Mouse (Mus musculus): ENCODE data around the gene E2f2. TPM values are rescaled to one million over a fixed set of nuclear protein-coding genes. Genes with fewer than 3 reads are reported as not detected.

E2f2 gene
- polyA plus RNA-seq, 1 experiment from 2014 or later: 5.8 TPM

- peak; percentile 0; the same call in 1 of the 2 replicates for ATAC-seq (replicated peaks; ENCODE audit: insufficient number of reproducible peaks, low FRiP score, low TSS enrichment)
- H3K4me2 ChIP-seq: peak overlapping the region; percentile 76
- peaks cover 28% of the 10 kb centered on the region; the same call in 1 of the 2 replicates for H3K4me1 ChIP-seq (ENCODE audit: control insufficient read depth, insufficient read depth, low read length)
- peak overlapping the region; percentile 97 for H3K27ac ChIP-seq (ENCODE audit: low read depth, low read length)
- H3K9ac ChIP-seq (ENCODE audit: low read depth, low read length): peak overlapping the region; percentile 75; the same call in 1 of the 2 replicates
- WGBS (ENCODE audit: insufficient replicate concordance): 5% methylated on average over 31 of the region's 31 CpGs
- peak overlapping the region; percentile 36 for H3K4me3 ChIP-seq (ENCODE audit: low read depth, low read length)
- H3K27me3 ChIP-seq (ENCODE audit: control insufficient read depth, insufficient read depth, low read length): peaks cover 6% of the 10 kb centered on the region; the same call in 1 of the 2 replicates
- H3K36me3 ChIP-seq (ENCODE audit: control insufficient read depth, insufficient read depth, low read length): no peaks in the 10 kb centered on the region
- H3K9me3 ChIP-seq (replicated peaks; ENCODE audit: control insufficient read depth, low read length): no peaks in the 10 kb centered on the region
Observed at GRCm38 (mm10) chr4:136148342-136149044, 23.7 kb upstream of the E2f2 start.

- peaks cover 6% of the 10 kb centered on the region; the same call in 1 of the 2 replicates for H3K27me3 ChIP-seq (ENCODE audit: control insufficient read depth, insufficient read depth, low read length)
- H3K4me1 ChIP-seq (ENCODE audit: control insufficient read depth, insufficient read depth, low read length): peaks cover 28% of the 10 kb centered on the region; the same call in 1 of the 2 replicates
- WGBS (ENCODE audit: insufficient replicate concordance): 77% methylated on average over 2 of the region's 2 CpGs
- no peak overlapping the region for H3K4me3 ChIP-seq (ENCODE audit: low read depth, low read length)
- no peak overlapping the region for H3K9ac ChIP-seq (ENCODE audit: low read depth, low read length)
- no peaks in the 10 kb centered on the region for H3K36me3 ChIP-seq (ENCODE audit: control insufficient read depth, insufficient read depth, low read length)
- peak overlapping the region; percentile 97 for H3K27ac ChIP-seq (ENCODE audit: low read depth, low read length)
- no peaks in the 10 kb centered on the region for H3K9me3 ChIP-seq (replicated peaks; ENCODE audit: control insufficient read depth, low read length)
- no peak overlapping the region for H3K4me2 ChIP-seq
- ATAC-seq (replicated peaks; ENCODE audit: insufficient number of reproducible peaks, low FRiP score, low TSS enrichment): no peak
Observed at GRCm38 (mm10) chr4:136149045-136149379, 23.2 kb upstream of the E2f2 start.

- peaks cover 24% of the 10 kb centered on the region; the same call in 1 of the 2 replicates for H3K4me1 ChIP-seq (ENCODE audit: control insufficient read depth, insufficient read depth, low read length)
- peaks cover 6% of the 10 kb centered on the region; the same call in 1 of the 2 replicates for H3K27me3 ChIP-seq (ENCODE audit: control insufficient read depth, insufficient read depth, low read length)
- no peak overlapping the region for H3K9ac ChIP-seq (ENCODE audit: low read depth, low read length)
- no peaks in the 10 kb centered on the region for H3K9me3 ChIP-seq (replicated peaks; ENCODE audit: control insufficient read depth, low read length)
- no peak overlapping the region for H3K27ac ChIP-seq (ENCODE audit: low read depth, low read length)
- 38% methylated on average over 3 of the region's 3 CpGs for WGBS (ENCODE audit: insufficient replicate concordance)
- H3K36me3 ChIP-seq (ENCODE audit: control insufficient read depth, insufficient read depth, low read length): no peaks in the 10 kb centered on the region
- ATAC-seq (replicated peaks; ENCODE audit: insufficient number of reproducible peaks, low FRiP score, low TSS enrichment): no peak
- no peak overlapping the region for H3K4me3 ChIP-seq (ENCODE audit: low read depth, low read length)
- H3K4me2 ChIP-seq: no peak overlapping the region
Observed at GRCm38 (mm10) chr4:136149734-136150133, 22.5 kb upstream of the E2f2 start.

- no peak overlapping the region for H3K9ac ChIP-seq (ENCODE audit: low read depth, low read length)
- H3K4me2 ChIP-seq: no peak overlapping the region
- H3K36me3 ChIP-seq (ENCODE audit: control insufficient read depth, insufficient read depth, low read length): no peaks in the 10 kb centered on the region
- ATAC-seq (replicated peaks; ENCODE audit: insufficient number of reproducible peaks, low FRiP score, low TSS enrichment): no peak
- H3K4me3 ChIP-seq (ENCODE audit: low read depth, low read length): no peak overlapping the region
- H3K9me3 ChIP-seq (replicated peaks; ENCODE audit: control insufficient read depth, low read length): no peaks in the 10 kb centered on the region
- H3K27me3 ChIP-seq (ENCODE audit: control insufficient read depth, insufficient read depth, low read length): peaks cover 6% of the 10 kb centered on the region; the same call in 1 of the 2 replicates
- WGBS (ENCODE audit: insufficient replicate concordance): 58% methylated on average over 4 of the region's 4 CpGs
- peaks cover 24% of the 10 kb centered on the region; the same call in 1 of the 2 replicates for H3K4me1 ChIP-seq (ENCODE audit: control insufficient read depth, insufficient read depth, low read length)
- no peak overlapping the region for H3K27ac ChIP-seq (ENCODE audit: low read depth, low read length)
Observed at GRCm38 (mm10) chr4:136150596-136150995, 21.6 kb upstream of the E2f2 start.

- H3K4me2 ChIP-seq: no peak overlapping the region
- H3K27ac ChIP-seq (ENCODE audit: low read depth, low read length): no peak overlapping the region
- H3K4me3 ChIP-seq (ENCODE audit: low read depth, low read length): no peak overlapping the region
- no peaks in the 10 kb centered on the region for H3K9me3 ChIP-seq (replicated peaks; ENCODE audit: control insufficient read depth, low read length)
- H3K27me3 ChIP-seq (ENCODE audit: control insufficient read depth, insufficient read depth, low read length): no peaks in the 10 kb centered on the region
- H3K9ac ChIP-seq (ENCODE audit: low read depth, low read length): no peak overlapping the region
- H3K36me3 ChIP-seq (ENCODE audit: control insufficient read depth, insufficient read depth, low read length): no peaks in the 10 kb centered on the region
- ATAC-seq (replicated peaks; ENCODE audit: insufficient number of reproducible peaks, low FRiP score, low TSS enrichment): no peak
- H3K4me1 ChIP-seq (ENCODE audit: control insufficient read depth, insufficient read depth, low read length): peaks cover 6% of the 10 kb centered on the region; the same call in 1 of the 2 replicates
- 82% methylated on average over 4 of the region's 4 CpGs for WGBS (ENCODE audit: insufficient replicate concordance)
Observed at GRCm38 (mm10) chr4:136152821-136153220, 19.4 kb upstream of the E2f2 start.

GRCm38 (mm10) chr4:136154462-136154861 lies 17.7 kb upstream of the E2f2 start:
- ATAC-seq (replicated peaks; ENCODE audit: insufficient number of reproducible peaks, low FRiP score, low TSS enrichment): no peak
- no peak overlapping the region for H3K4me2 ChIP-seq
- no peak overlapping the region for H3K4me3 ChIP-seq (ENCODE audit: low read depth, low read length)
- H3K4me1 ChIP-seq (ENCODE audit: control insufficient read depth, insufficient read depth, low read length): no peaks in the 10 kb centered on the region
- H3K27ac ChIP-seq (ENCODE audit: low read depth, low read length): no peak overlapping the region
- H3K9ac ChIP-seq (ENCODE audit: low read depth, low read length): no peak overlapping the region
- 59% methylated on average over 9 of the region's 9 CpGs for WGBS (ENCODE audit: insufficient replicate concordance)
- H3K36me3 ChIP-seq (ENCODE audit: control insufficient read depth, insufficient read depth, low read length): no peaks in the 10 kb centered on the region
- no peaks in the 10 kb centered on the region for H3K27me3 ChIP-seq (ENCODE audit: control insufficient read depth, insufficient read depth, low read length)
- H3K9me3 ChIP-seq (replicated peaks; ENCODE audit: control insufficient read depth, low read length): no peaks in the 10 kb centered on the region

- Histone ChIP-seq H3K27ac (ENCODE audit: low read depth, low read length) (no peak overlapping the region), H3K27me3 (ENCODE audit: control insufficient read depth, insufficient read depth, low read length) (no peaks in the 10 kb centered on the region), H3K36me3 (ENCODE audit: control insufficient read depth, insufficient read depth, low read length) (no peaks in the 10 kb centered on the region), H3K4me3 (ENCODE audit: low read depth, low read length) (no peak overlapping the region), H3K9me3 (replicated peaks; ENCODE audit: control insufficient read depth, low read length) (no peaks in the 10 kb centered on the region), H3K9ac (ENCODE audit: low read depth, low read length) (no peak overlapping the region), H3K4me1 (ENCODE audit: control insufficient read depth, insufficient read depth, low read length) (no peaks in the 10 kb centered on the region), H3K4me2 (no peak overlapping the region)
- no peak for ATAC-seq (replicated peaks; ENCODE audit: insufficient number of reproducible peaks, low FRiP score, low TSS enrichment)
- 70% methylated on average over 6 of the region's 6 CpGs for WGBS (ENCODE audit: insufficient replicate concordance)
Observed at GRCm38 (mm10) chr4:136158498-136158897, 13.7 kb upstream of the E2f2 start.

GRCm38 (mm10) chr4:136159802-136160397 lies 12.3 kb upstream of the E2f2 start:
- Histone ChIP-seq H3K4me3 (ENCODE audit: low read depth, low read length) (no peak overlapping the region), H3K4me2 (no peak overlapping the region; the same call in 1 of the 2 replicates), H3K36me3 (ENCODE audit: control insufficient read depth, insufficient read depth, low read length) (no peaks in the 10 kb centered on the region), H3K4me1 (ENCODE audit: control insufficient read depth, insufficient read depth, low read length) (no peaks in the 10 kb centered on the region), H3K27ac (ENCODE audit: low read depth, low read length) (no peak overlapping the region), H3K9ac (ENCODE audit: low read depth, low read length) (0 out of 2 replicates have a peak overlapping the region, but pooled peaks have one; percentile 22), H3K9me3 (replicated peaks; ENCODE audit: control insufficient read depth, low read length) (no peaks in the 10 kb centered on the region), H3K27me3 (ENCODE audit: control insufficient read depth, insufficient read depth, low read length) (no peaks in the 10 kb centered on the region)
- ATAC-seq (replicated peaks; ENCODE audit: insufficient number of reproducible peaks, low FRiP score, low TSS enrichment): peak; percentile 25; the same call in 1 of the 2 replicates
- 11% methylated on average over 5 of the region's 5 CpGs for WGBS (ENCODE audit: insufficient replicate concordance)
